8 mouse cellular contexts compared by ENCODE assay signal in genomic region chr17:83312244-83312918, GRCm38 (mm10). TPM values are rescaled to one million over a fixed set of nuclear protein-coding genes. Genes with fewer than 3 reads are reported as not detected.
A peak's percentile ranks its signal among the peaks of the same experiment; 100 is the strongest.
DNase-seq lines count a peak whose midpoint lies in the region; ATAC-seq and TF ChIP-seq lines count a peak whose summit lies in the region.

No protein-coding gene starts in this region.

- TF ChIP-seq CTCF in lung, adult 2 months (IDR thresholded peaks at IDR 0.05; ENCODE audit: insufficient read depth, low read length): no peak

- WGBS in embryonic facial prominence, embryonic 11.5 days: 7% methylated on average over 15 of the region's 15 CpGs
- WGBS in lung, adult 2 months: 1% methylated on average over 15 of the region's 15 CpGs
- 17% methylated on average over 15 of the region's 15 CpGs for WGBS in neural tube, embryonic 13.5 days

- no peak overlapping the region for H3K4me3 ChIP-seq in embryonic facial prominence, embryonic 11.5 days (ENCODE audit: low read depth, low read length)
- H3K4me3 ChIP-seq in lung, adult 2 months (replicated peaks; ENCODE audit: extremely low read depth, low read depth, low read length): peak overlapping the region; percentile 12
- H3K4me3 ChIP-seq in neural tube, embryonic 13.5 days: no peak overlapping the region

- H3K9ac ChIP-seq in embryonic facial prominence, embryonic 11.5 days (replicated peaks; ENCODE audit: low read length): peak overlapping the region; percentile 18; the same call in 1 of the 2 replicates
- H3K9ac ChIP-seq in neural tube, embryonic 13.5 days: no peak overlapping the region

- H3K36me3 ChIP-seq in embryonic facial prominence, embryonic 11.5 days (replicated peaks; ENCODE audit: control insufficient read depth, insufficient read depth, low read depth, low read length): no peaks in the 10 kb centered on the region
- H3K36me3 ChIP-seq in neural tube, embryonic 13.5 days: no peaks in the 10 kb centered on the region

- ATAC-seq in frontal cortex, adult (ENCODE audit: low TSS enrichment): peak; percentile 81
- ATAC-seq in embryonic facial prominence, embryonic 11.5 days (replicated peaks; ENCODE audit: insufficient number of reproducible peaks, low FRiP score, low TSS enrichment, low read depth): peak; percentile 59
- ATAC-seq in neural tube, embryonic 13.5 days (ENCODE audit: low read depth): no peak

- TF ChIP-seq POLR2A in lung, adult 2 months (IDR thresholded peaks at IDR 0.05; ENCODE audit: borderline replicate concordance, extremely low read depth, low read depth, low read length): no peak

- H3K4me1 ChIP-seq in embryonic facial prominence, embryonic 11.5 days (ENCODE audit: control insufficient read depth, insufficient read depth, low read length): no peaks in the 10 kb centered on the region
- peaks cover 6% of the 10 kb centered on the region for H3K4me1 ChIP-seq in lung, adult 2 months (ENCODE audit: control insufficient read depth, insufficient read depth, low read length)
- peaks cover 28% of the 10 kb centered on the region for H3K4me1 ChIP-seq in neural tube, embryonic 13.5 days (replicated peaks)

- DNase-seq in frontal cortex, postnatal 14 days (ENCODE audit: low spot score in 2 of 2): no peak
- peak; percentile 74 for DNase-seq in embryonic facial prominence, embryonic 11.5 days (ENCODE audit: low spot score)
- peak; percentile 58 to 60 for DNase-seq in heart, adult 9 months (ENCODE audit: low spot score in 2 of 2)
- peak; percentile 54 for DNase-seq in kidney, adult 9 months
- peak; percentile 54 for DNase-seq in lung, adult 2 months
- DNase-seq in testis, postnatal 14 days (ENCODE audit: low spot score): peak; percentile 41

- no peak overlapping the region for H3K27ac ChIP-seq in embryonic facial prominence, embryonic 11.5 days (replicated peaks; ENCODE audit: low read depth, low read length)
- H3K27ac ChIP-seq in neural tube, embryonic 13.5 days (replicated peaks): no peak overlapping the region

- H3K4me2 ChIP-seq in embryonic facial prominence, embryonic 11.5 days (ENCODE audit: low read depth, low read length): peak overlapping the region; percentile 36
- peak overlapping the region; percentile 27 for H3K4me2 ChIP-seq in neural tube, embryonic 13.5 days

- no peaks in the 10 kb centered on the region for H3K9me3 ChIP-seq in embryonic facial prominence, embryonic 11.5 days (replicated peaks; ENCODE audit: control insufficient read depth, low read length)
- H3K9me3 ChIP-seq in neural tube, embryonic 13.5 days: no peaks in the 10 kb centered on the region

- H3K27me3 ChIP-seq in embryonic facial prominence, embryonic 11.5 days (ENCODE audit: control insufficient read depth, insufficient read depth, low read length): no peaks in the 10 kb centered on the region
- H3K27me3 ChIP-seq in neural tube, embryonic 13.5 days: no peaks in the 10 kb centered on the region

RNA-seq across cellular contexts. Expression of gene Eml4, which starts 38.4 kb away (rescaled TPM):
- polyA plus RNA-seq in embryonic facial prominence, embryonic 11.5 days (2014; fragmentation: Nextera tagmentation; extraction: Ambion mirVana): 65.6 and 65.7 TPM in 2 replicates
- 6.9 and 10.6 TPM in 2 replicates for polyA plus RNA-seq in lung, adult 2 months (2012; rRNA removed)
- polyA plus RNA-seq in neural tube, embryonic 13.5 days (2015; fragmentation: Nextera tagmentation; extraction: Ambion mirVana): 31.6 and 37.6 TPM in 2 replicates

Comparison
In these comparisons a context has a peak if more than half of its experiments do, and no peak if none do; other contexts are left out.
1. DNase-seq: peak in embryonic facial prominence, embryonic 11.5 days (single experiment), heart, adult 9 months (2 of 2), kidney, adult 9 months (single experiment), lung, adult 2 months (single experiment) and testis, postnatal 14 days (single experiment); none in frontal cortex, postnatal 14 days (0 of 2).